Mouse (Mus musculus) heart, postnatal 10 days (tissue): ENCODE results near the gene Nudt3. TPM values are rescaled to one million over a fixed set of nuclear protein-coding genes. Genes with fewer than 3 reads are reported as not detected.

Experiments used
- DNase-seq, 2 experiments: peaks; one replicate each; pipeline ENCODE4 v3.0.0; 2021
- intact Hi-C: fragments of 180-260 bp; cut with DNase I; formaldehyde crosslinking; loops from one replicate; pipeline ENCODE4 v1.15.1; 2025
- total RNA-seq, 2 experiments: library from RNA; stranded (reverse); gene quantifications; 2 replicates each; pipeline ENCODE4 v1.2.3; 2021

The Nudt3 gene
- total RNA-seq, 2 experiments from 2014 or later, result 380 to 410 TPM

DNA sequence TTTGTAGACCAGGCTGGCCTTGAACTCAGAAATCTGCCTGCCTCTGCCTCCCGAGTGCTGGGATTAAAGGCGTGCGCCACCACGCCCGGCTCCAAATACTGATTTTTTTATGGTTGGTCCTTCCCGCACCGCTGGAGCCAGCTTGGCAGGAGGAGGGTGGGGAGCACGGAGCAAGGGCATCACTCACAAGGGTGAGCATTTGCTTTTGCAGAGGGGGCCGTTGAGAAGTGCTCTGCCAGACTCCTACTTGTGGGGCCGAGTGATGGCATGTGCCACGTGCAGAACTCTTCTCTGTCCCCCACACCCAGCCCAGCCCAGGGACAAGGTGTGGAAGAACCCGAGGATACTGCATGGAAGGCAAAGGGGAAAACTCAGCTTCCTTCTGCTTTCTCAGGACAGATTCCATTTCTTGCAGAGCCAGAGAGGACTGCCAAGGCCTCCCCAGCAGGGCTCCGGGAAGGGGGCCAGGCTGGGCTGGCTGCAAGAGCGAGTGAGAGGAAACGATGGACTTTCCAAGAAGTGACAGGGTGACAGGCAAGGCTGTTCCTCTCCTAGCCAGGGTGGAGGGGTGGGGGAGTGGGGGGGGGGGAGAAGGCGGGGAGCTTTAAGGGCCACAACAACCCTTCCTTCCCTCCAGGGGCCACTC is 48.7 kb downstream of the Nudt3 start:
- peak; percentile 86 to 89 for DNase-seq
- intact Hi-C loops, result no loop called here

GRCm38 (mm10) chr17:27573772-27574320 is 49.4 kb downstream of the Nudt3 start:
- DNase-seq, result peak; percentile 43 to 49
- intact Hi-C loops, result no loop called here

GRCm38 (mm10) chr17:27571315-27571714 is 52.0 kb downstream of the Nudt3 start:
- DNase-seq, result peak in 1 of 2 experiments; percentile 33
- intact Hi-C loops, result no loop called here

DNA sequence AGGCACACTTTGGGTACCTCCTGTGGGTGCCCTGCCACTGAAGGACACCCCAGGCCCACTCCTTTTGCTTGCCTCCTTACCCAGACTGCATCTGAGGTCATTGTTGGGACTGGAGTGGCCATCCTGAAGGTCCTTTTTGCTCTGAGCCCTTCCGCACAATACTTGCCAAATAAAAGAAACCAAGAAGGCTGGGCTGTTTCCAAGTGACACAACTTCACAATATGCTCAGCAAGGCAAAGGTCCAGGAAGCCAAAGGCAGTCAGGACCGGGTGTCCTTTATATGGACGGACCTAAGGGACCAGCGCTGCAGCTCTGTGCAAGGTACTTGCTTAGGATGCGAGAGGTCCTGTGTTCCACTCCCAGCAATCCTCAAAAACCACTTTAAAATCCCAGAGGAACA is 55.1 kb downstream of the Nudt3 start:
- intact Hi-C loops, result loop anchor here (10.0 kb wide), 1 partner anchor 197 kb away; no protein-coding TSS in a partner anchor
- DNase-seq, result no peak

DNA sequence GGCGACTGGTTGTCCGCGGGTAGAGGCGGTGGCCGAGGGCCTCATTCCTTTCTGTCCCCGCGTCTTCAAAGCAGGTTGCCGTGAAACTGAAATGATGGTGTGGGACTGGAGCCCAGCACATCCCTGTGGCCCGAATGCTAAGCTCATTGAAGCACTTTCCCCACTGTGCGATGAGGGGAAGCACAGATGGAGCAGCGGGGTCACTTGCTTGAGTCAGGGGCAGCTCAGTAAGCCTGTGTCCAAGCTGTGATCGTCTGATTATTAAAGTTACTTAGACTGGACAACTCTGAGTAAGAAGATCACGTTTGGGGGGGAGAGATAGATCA is 57.4 kb downstream of the Nudt3 start:
- no peak for DNase-seq
- intact Hi-C loops, result loop anchor here (1.0 to 10.0 kb wide), 4 partner anchors 25 to 199 kb away; no protein-coding TSS in a partner anchor

GRCm38 (mm10) chr17:27565163-27565941 is 57.9 kb downstream of the Nudt3 start, which contains the start of gene AI413582:
Gene AI413582, minus strand, starts transcription at chr17:27565756.
- DNase-seq, result peak; percentile 98
- intact Hi-C loops, result loop anchor here (1.0 to 10.0 kb wide), 2 partner anchors 64 to 199 kb away; no protein-coding TSS in a partner anchor

DNA sequence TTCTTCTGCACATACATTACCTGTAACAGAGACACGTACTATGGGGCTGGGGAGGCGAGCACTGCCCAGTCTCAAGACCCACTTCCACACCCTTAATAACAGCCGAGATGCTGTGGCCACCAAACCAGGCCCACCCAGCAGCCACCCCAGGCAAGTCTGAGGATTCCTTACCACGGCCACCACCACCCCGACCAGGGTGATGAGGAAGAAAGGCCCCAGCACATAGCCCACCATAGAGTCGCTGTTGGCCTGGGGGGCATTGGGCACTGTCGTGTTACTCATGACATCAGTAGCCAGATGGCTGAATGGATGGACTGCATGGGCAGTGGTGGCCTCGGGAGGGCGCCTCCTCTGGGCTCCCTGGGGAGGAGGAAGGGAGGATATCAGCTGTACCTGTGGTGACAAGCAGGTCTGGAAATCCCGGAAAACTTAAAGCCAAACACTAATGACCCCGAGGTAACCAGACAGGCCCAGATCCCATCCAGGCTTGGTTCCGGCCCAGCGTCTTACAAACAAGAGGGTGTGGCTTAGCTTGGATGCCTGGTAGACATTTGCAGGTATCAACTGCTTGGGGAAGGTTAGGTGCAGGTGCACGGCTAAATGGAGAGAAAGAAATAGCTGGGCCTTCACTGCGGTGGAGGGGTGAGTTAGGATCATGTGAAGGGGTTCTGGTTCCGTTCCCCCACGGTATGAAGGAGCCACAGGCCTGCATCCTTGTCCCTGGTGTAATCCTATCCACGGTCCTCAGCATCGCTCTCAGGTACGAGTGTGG is 58.7 kb downstream of the Nudt3 start:
- no peak for DNase-seq
- intact Hi-C loops, result loop anchor here (1.0 to 10.0 kb wide), 2 partner anchors 65 to 200 kb away; no protein-coding TSS in a partner anchor

- DNase-seq, result no peak
- intact Hi-C loops, result loop anchor here (10.0 kb wide), 1 partner anchor 201 kb away; no protein-coding TSS in a partner anchor
These were observed 59.5 kb downstream of the Nudt3 start for GRCm38 (mm10) chr17:27563771-27564244.

DNA sequence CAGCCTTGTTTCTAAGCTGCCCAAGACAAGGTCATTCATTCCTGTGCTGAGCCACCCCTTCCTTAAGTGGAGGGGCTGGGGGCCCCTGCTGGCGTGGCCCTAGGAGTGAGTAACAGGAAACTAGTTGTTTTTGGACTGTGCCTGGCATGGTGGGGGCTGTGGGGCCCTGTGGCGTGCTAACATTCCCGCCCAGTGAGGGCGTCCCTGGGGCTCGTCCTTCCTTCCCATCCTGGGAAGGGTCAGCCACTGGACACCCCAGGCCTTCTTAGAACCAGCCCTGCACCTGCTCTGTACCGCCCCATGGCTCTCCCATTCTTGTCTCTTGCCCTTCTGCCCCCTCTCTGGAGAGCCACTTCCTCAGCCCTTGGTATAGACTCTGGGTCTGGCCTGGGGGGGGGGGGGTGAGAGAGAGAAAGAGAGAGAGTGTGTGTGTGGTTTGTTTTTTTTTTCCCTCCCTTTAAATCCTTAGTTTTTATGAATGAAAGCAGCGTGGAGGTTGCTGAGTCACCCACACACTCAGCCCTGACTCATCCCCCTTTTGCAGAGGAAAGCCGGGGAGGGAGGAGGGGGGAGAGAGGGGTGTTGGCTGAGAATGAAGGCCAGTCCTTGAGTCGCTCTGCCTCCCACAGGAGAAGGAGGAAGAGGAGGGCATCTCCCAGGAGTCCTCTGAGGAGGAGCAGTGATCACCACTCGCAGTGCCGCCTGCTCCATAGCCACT is 61.3 kb downstream of the Nudt3 start:
- DNase-seq, result peak in 1 of 2 experiments; percentile 40
- intact Hi-C loops, result loop anchor here (10.0 kb wide), 1 partner anchor 203 kb away; no protein-coding TSS in a partner anchor

- no peak for DNase-seq
- intact Hi-C loops, result loop anchor here (10.0 kb wide), 1 partner anchor 204 kb away; no protein-coding TSS in a partner anchor
These were observed 62.3 kb downstream of the Nudt3 start for GRCm38 (mm10) chr17:27560926-27561480.

GRCm38 (mm10) chr17:27559596-27559995 is 63.7 kb downstream of the Nudt3 start:
- no peak for DNase-seq
- intact Hi-C loops, result no loop called here

- intact Hi-C loops, result no loop called here
- no peak for DNase-seq
These were observed 64.5 kb downstream of the Nudt3 start for GRCm38 (mm10) chr17:27558845-27559244.

- DNase-seq, result no peak
- intact Hi-C loops, result no loop called here
These were observed 65.2 kb downstream of the Nudt3 start for GRCm38 (mm10) chr17:27557927-27558661.

DNA sequence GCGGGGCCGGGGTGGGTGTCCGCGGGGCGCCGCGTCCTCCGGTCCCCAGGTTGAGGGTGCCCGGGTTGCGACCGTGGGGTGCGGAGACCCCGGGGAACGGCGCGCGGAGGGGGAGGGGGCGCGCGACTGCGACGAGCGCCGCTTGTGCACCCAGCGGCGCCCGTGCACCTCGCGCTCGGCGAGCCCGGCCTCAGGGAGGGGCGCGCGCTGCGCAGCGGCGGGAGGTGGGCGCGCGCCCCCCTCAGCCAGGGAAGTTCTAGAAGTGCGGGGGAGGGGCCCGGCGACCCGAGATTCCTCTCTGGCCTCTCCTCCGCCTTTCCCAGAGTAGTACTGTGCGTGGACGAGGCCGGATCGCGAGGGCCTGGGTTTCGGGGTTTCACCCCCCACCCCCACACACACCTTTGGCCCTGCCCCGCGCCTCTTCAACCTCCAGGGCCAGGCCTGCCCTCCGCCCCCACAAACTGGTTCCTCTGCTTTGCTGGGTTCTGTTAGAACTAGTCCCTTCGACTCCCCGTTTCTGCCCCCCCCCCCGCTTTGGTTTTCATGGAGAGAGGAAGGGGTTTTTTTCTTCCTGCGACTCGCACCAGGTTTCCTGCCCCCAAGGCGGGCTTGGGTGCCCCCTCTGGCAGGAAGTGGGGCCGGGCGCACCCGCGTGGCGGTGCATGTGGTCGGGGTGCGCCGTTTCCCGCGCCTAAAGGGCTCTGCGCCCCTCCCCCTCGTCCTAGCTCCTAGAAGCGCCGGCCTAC is 65.9 kb downstream of the Nudt3 start:
- DNase-seq, result peak; percentile 51 to 56
- intact Hi-C loops, result no loop called here

DNA sequence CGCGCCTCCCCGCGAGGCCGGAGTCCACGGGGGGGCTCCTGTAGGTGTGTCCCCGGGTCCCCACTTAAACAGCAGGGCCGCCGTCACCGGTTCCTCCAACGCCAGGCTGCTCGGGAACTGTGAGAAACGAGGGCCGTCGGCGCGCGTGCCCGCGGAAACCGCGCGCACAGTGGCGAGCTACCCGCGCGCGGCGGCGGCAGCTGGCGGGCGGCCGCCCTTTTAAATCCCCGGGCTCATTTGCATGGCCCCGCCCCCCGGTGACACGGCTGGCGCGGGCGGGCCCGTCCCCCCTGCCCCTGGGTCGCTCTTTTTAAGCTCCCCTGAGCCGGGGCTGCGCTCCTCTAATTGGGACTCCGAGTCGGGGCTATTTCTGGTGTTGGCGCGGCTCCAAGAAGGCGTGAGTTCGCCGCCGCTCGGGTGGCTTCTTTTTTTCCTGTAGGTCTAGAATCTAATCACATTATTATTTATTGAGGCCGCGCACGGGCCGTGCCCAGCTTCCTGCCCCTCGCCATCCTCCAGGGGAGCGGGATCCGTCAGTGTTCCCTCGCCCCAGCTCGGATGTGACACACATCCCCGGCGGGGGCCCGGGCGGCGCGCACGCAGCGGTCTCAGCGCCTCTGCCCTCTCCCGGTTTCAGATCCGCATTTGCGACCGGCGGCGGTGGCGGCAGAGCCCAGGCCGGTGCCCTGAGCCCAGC is 66.8 kb downstream of the Nudt3 start, which contains the start of gene Hmga1:
TSS of gene Hmga1 (plus strand) at position 183 of the 697 bp plus-strand sequence.
- intact Hi-C loops, result no loop called here
- peak; percentile 89 to 90 for DNase-seq

DNA sequence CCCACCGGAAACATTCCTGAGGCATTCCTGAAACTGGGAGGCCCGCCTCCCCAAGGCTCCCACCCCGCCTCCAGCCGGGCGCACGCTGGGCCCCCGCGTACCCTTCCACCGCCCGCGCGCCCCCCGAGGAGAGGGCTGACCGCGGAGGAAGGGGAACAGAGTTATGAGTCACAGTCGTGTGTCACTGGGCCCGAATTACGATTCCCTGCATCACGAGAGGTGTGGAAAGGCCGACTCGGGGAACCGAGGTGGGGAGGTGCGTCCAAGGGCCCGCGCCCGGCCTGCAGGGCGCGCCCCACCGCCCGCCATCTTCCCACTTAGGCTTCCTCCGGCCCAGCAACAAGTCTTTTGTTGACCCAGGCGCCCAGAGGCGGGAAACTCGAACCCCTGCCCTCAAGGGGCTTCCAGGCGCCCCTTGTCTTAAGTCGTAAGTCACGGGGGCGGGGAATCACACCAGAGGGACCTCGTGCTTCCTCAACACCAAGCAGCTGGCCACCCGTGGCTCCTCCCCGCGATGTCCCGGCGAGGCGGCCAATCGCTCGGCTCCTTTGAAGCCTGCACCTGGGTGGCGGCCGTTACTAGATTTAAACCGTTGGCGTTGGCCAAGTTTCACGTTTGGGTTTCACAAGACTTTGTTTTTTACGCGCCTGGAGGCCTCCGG is 67.7 kb downstream of the Nudt3 start:
- DNase-seq, result peak; percentile 69 to 71
- intact Hi-C loops, result no loop called here

DNA sequence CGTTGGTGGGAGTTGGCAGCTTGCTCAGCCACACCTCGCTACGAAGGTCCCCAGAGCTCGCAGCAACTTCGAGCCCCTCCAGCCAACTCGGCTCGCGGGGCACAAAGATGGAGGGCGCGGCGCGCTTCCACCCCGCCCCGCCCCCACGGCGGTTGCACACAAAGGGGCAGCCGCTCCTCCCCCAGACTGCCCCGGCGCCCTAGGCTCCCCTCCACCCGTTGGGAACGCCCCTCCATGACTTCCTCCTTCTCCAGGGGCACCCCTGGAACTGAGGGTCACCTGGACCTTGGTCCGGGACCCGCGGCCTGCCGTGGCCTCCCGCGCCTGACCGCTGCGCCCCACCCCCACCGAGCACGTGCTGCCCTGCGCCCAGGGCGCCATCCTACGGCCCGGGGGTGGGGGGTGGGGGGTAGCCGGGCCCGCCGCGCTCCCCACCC is 68.2 kb downstream of the Nudt3 start:
- peak in 1 of 2 experiments; percentile 38 for DNase-seq
- intact Hi-C loops, result no loop called here
